Mouse (Mus musculus) midbrain, embryonic 11.5 days (tissue): Measurements from ENCODE around the gene Cd300e. TPM values are rescaled to one million over a fixed set of nuclear protein-coding genes. Genes with fewer than 3 reads are reported as not detected.
"Not testable (repeated sequence)": the region's sequence is repeated elsewhere in the genome, so short reads cannot be mapped to it uniquely, and the experiment has no call there.

ENCODE experiments used
- ATAC-seq: fragments of 200-750 bp; cut with Nextera tagmentation; 2 replicates; pipeline ENCODE4 v1.8.0; 2017; ENCODE audit warnings: moderate TSS enrichment, moderate library complexity; ENCODE audit not compliant: low FRiP score
- DNase-seq: peaks from one replicate; pipeline ENCODE4 v3.0.0; 2015; ENCODE audit warnings: low spot score; ENCODE audit errors: missing footprints
- H3K27ac ChIP-seq: fragments of 300-500 bp; sonication (generic); 2 replicates; pipeline ENCODE4 v1.5.1; 2014; ENCODE audit warnings: low read depth, low read length
- H3K27me3 ChIP-seq: fragments of 300-500 bp; sonication (generic); 2 replicates; pipeline ENCODE4 v1.6.1; 2014; ENCODE audit warnings: mild to moderate bottlenecking, low read length, moderate library complexity, mixed read lengths; ENCODE audit not compliant: control insufficient read depth, insufficient read depth
- H3K36me3 ChIP-seq: fragments of 300-500 bp; sonication (generic); 2 replicates; pipeline ENCODE4 v1.6.1; 2014; ENCODE audit warnings: mild to moderate bottlenecking, low read length, moderate library complexity, mixed read lengths; ENCODE audit not compliant: control insufficient read depth, insufficient read depth
- H3K4me1 ChIP-seq: fragments of 300-500 bp; sonication (generic); 2 replicates; pipeline ENCODE4 v1.6.1; 2014; ENCODE audit warnings: low read length; ENCODE audit not compliant: control insufficient read depth, insufficient read depth
- H3K4me2 ChIP-seq: fragments of 300-500 bp; sonication (generic); 2 replicates; pipeline ENCODE4 v1.6.1; 2014; ENCODE audit warnings: mild to moderate bottlenecking, moderate library complexity
- H3K4me3 ChIP-seq: fragments of 300-500 bp; sonication (generic); 2 replicates; pipeline ENCODE4 v1.5.1; 2014; ENCODE audit warnings: low read depth, low read length
- H3K9ac ChIP-seq: fragments of 300-500 bp; sonication (generic); 2 replicates; pipeline ENCODE4 v1.6.1; 2014; ENCODE audit warnings: low read length
- H3K9me3 ChIP-seq: fragments of 300-500 bp; sonication (generic); 2 replicates; pipeline ENCODE4 v1.6.1; 2016; ENCODE audit warnings: low read length; ENCODE audit not compliant: control insufficient read depth
- WGBS: fragments of 180-500 bp; shearing (Covaris S2); extraction: QIAGEN DNeasy Blood & Tissue Kit; methylation state at CpG from one replicate; pipeline ENCODE4 v1.1.7; 2014; 5-methylcytosine and 5-hydroxymethylcytosine counted together
- polyA plus RNA-seq: library from polyadenylated mRNA; unstranded; fragments of >200 nt; fragmentation: Nextera tagmentation; extraction: Ambion mirVana; gene quantifications from 2 replicates; pipeline ENCODE4 v1.2.1, GENCODE M21; 2014

The Cd300e gene
- polyA plus RNA-seq, 1 experiment from 2014 or later = not detected

- DNase-seq = no peak
Measured at GRCm38 (mm10) chr11:115052206-115052605, 9.8 kb downstream of the Cd300e start.

GRCm38 (mm10) chr11:115049282-115049895 lies 12.6 kb downstream of the Cd300e start:
- DNase-seq = no peak
- Histone ChIP-seq H3K36me3 (no peaks in the 10 kb centered on the region), H3K9me3 (no peaks in the 10 kb centered on the region), H3K4me1 (no peaks in the 10 kb centered on the region), H3K4me2 (no peak overlapping the region), H3K27ac (no peak overlapping the region), H3K4me3 (no peak overlapping the region), H3K27me3 (no peaks in the 10 kb centered on the region), H3K9ac (no peak overlapping the region)
- ATAC-seq = no peak
- 51% methylated on average over 3 of the region's 3 CpGs for whole genome bisulfite sequencing

More at GRCm38 (mm10) chr11:115052206-115052605, 9.8 kb downstream of the Cd300e start:
- 5% methylated on average over 9 of the region's 9 CpGs for WGBS
- Histone ChIP-seq H3K4me3 (no peak overlapping the region), H3K4me1 (no peaks in the 10 kb centered on the region), H3K36me3 (no peaks in the 10 kb centered on the region), H3K9ac (no peak overlapping the region), H3K9me3 (no peaks in the 10 kb centered on the region), H3K4me2 (no peak overlapping the region), H3K27me3 (no peaks in the 10 kb centered on the region), H3K27ac (no peak overlapping the region)
- ATAC-seq = no peak

- WGBS = 87% methylated on average over 2 of the region's 2 CpGs
- Histone ChIP-seq H3K4me2 (no peak within 1 kb of the TSS), H3K36me3 (no peaks in the 10 kb centered on the region), H3K27ac (no peak within 1 kb of the TSS), H3K9ac (no peak within 1 kb of the TSS), H3K27me3 (no peaks in the 10 kb centered on the region), H3K4me1 (no peaks in the 10 kb centered on the region), H3K4me3 (no peak within 1 kb of the TSS), H3K9me3 (no peaks in the 10 kb centered on the region)
- DNase-seq (no peak), ATAC-seq (no peak)
Measured at GRCm38 (mm10) chr11:115048259-115048658, 13.7 kb downstream of the Cd300e start, which contains the start of gene Cd300ld3. Gene Cd300ld3 (minus strand): TSS chr11:115048409.

- not testable (repeated sequence) for H3K27ac ChIP-seq, H3K9ac ChIP-seq, DNase-seq, ATAC-seq, H3K9me3 ChIP-seq, H3K36me3 ChIP-seq, H3K27me3 ChIP-seq, H3K4me2 ChIP-seq, H3K4me1 ChIP-seq, H3K4me3 ChIP-seq
- no CpG with 5 or more reads among the region's 6 CpGs for WGBS
Measured at GRCm38 (mm10) chr11:115037669-115038068, 24.3 kb downstream of the Cd300e start, which contains the start of gene Cd300ld5. Gene Cd300ld5 (minus strand): TSS chr11:115037769.

GRCm38 (mm10) chr11:115026912-115027311 lies 35.1 kb downstream of the Cd300e start, which contains the start of gene Cd300ld4:
Gene Cd300ld4 (minus strand): TSS chr11:115027012.
- no CpG with 5 or more reads among the region's 6 CpGs for WGBS
- H3K36me3 ChIP-seq, H3K9me3 ChIP-seq, H3K4me1 ChIP-seq, H3K27me3 ChIP-seq, H3K4me3 ChIP-seq, DNase-seq, ATAC-seq, H3K4me2 ChIP-seq, H3K9ac ChIP-seq, H3K27ac ChIP-seq: not testable (repeated sequence)

- not testable (repeated sequence) for H3K9ac ChIP-seq, H3K4me3 ChIP-seq, H3K36me3 ChIP-seq, H3K27ac ChIP-seq, DNase-seq, H3K4me1 ChIP-seq, H3K27me3 ChIP-seq, H3K4me2 ChIP-seq, H3K9me3 ChIP-seq, ATAC-seq
- no CpG with 5 or more reads among the region's 7 CpGs for WGBS
Measured at GRCm38 (mm10) chr11:115016093-115016492, 45.9 kb downstream of the Cd300e start, which contains the start of gene Cd300ld2. Gene Cd300ld2 (minus strand): TSS chr11:115016193.

- no peak for ATAC-seq
- Histone ChIP-seq H3K4me2 (no peak overlapping the region), H3K9me3 (no peaks in the 10 kb centered on the region), H3K36me3 (no peaks in the 10 kb centered on the region), H3K4me3 (no peak overlapping the region), H3K27ac (no peak overlapping the region), H3K4me1 (no peaks in the 10 kb centered on the region), H3K27me3 (no peaks in the 10 kb centered on the region), H3K9ac (no peak overlapping the region)
- no peak for DNase-seq
- 87% methylated on average over 5 of the region's 5 CpGs for WGBS
Measured at GRCm38 (mm10) chr11:115004070-115004469, 57.9 kb downstream of the Cd300e start.

Other genes starting within 250 kb of the Cd300e start
- gene Gprc5c, start 211.0 kb downstream of the Cd300e start, polyA plus RNA-seq = 8.9 and 10.7 TPM in 2 replicates
- gene Cd300a, start 172.1 kb downstream of the Cd300e start, polyA plus RNA-seq = 0.79 and 1.1 TPM in 2 replicates
- 0.30 TPM in 1 of 2 replicates, not detected in the other for gene Cd300lb, start 127.8 kb downstream of the Cd300e start, polyA plus RNA-seq
- gene Cd300c, start 93.0 kb downstream of the Cd300e start, polyA plus RNA-seq = not detected in 2 replicates
- gene Cd300ld, start 72.3 kb downstream of the Cd300e start, polyA plus RNA-seq = 0.08 and 0.16 TPM in 2 replicates
- 0.64 and 1.4 TPM in 2 replicates for gene Cd300c2, start 60.3 kb downstream of the Cd300e start, polyA plus RNA-seq
- gene Cd300ld2, start 46.0 kb downstream of the Cd300e start, polyA plus RNA-seq = not detected in 2 replicates
- not detected in 2 replicates for gene Cd300ld4, start 35.2 kb downstream of the Cd300e start, polyA plus RNA-seq
- gene Cd300ld5, start 24.4 kb downstream of the Cd300e start, polyA plus RNA-seq = not detected in 2 replicates
- gene Cd300ld3, start 13.8 kb downstream of the Cd300e start, polyA plus RNA-seq = not detected in 2 replicates
- gene Rab37, start 29.3 kb upstream of the Cd300e start, polyA plus RNA-seq = 0.61 and 0.69 TPM in 2 replicates
- not detected in 2 replicates for gene Cd300lf, start 71.8 kb upstream of the Cd300e start, polyA plus RNA-seq
- gene Slc9a3r1, start 101.2 kb upstream of the Cd300e start, polyA plus RNA-seq = 26.8 and 32.0 TPM in 2 replicates
- 6.2 and 9.2 TPM in 2 replicates for gene Tmem104, start 125.3 kb upstream of the Cd300e start, polyA plus RNA-seq
- 17.7 and 19.2 TPM in 2 replicates for gene Nat9, start 125.7 kb upstream of the Cd300e start, polyA plus RNA-seq
- gene Grin2c, start 205.1 kb upstream of the Cd300e start, polyA plus RNA-seq = 0.04 and 0.18 TPM in 2 replicates
- gene Fdxr, start 214.9 kb upstream of the Cd300e start, polyA plus RNA-seq = 11.2 and 12.7 TPM in 2 replicates
- gene Fads6, start 235.5 kb upstream of the Cd300e start, polyA plus RNA-seq = 0.23 and 0.28 TPM in 2 replicates
- not detected in 2 replicates for gene Otop2, start 245.0 kb upstream of the Cd300e start, polyA plus RNA-seq